In the genomic region with DNA sequence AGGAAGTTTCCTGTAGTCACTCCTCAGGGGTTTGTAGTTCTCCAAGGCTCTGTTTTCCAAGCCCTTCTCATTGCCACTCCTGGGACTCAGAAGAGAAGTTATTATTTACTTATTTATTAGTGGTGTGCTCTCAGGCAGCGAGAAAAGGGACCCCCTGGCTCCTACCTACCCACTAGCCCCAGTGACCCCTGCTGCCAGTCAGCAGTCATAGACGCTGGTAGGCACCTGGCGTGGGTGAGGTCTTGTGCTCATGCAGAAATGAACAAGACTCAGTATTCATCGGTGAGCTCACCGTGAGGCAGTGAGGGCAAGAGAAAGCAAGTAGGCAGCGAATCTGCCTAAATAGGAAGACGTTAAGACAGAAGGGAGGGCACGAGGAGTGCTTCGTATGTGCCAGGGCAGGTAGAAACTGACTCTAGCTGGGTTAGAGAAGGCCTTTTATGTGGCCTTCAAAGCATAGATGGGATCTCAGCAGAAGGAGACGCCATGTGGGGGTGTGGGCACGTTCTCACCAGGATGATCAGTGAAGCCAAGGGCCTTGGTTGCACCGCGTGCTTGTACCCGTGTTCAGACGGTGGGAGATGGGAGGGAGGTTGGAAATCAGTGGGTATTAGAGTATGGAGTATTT, we compare ENCODE assay signal across 9 mouse cellular contexts. TPM values are rescaled to one million over a fixed set of nuclear protein-coding genes. Genes with fewer than 3 reads are reported as not detected.
DNase-seq lines count a peak whose midpoint lies in the region; ATAC-seq and TF ChIP-seq lines count a peak whose summit lies in the region.
"Had no signal": no experiment of that assay in that cellular context is flagged by ENCODE, and none has a peak within 500 bp of the region (broad histone marks: within the 10 kb centered on the region; RNA-seq: fewer than 3 reads in every experiment).

No protein-coding gene starts in this region.

- TF ChIP-seq CTCF in kidney, adult 2 months (conservative IDR thresholded peaks at IDR 0.05; ENCODE audit: insufficient read depth, insufficient read length, low read depth, low read length), result no peak
- TF ChIP-seq CTCF in ES-Bruce4 (IDR thresholded peaks at IDR 0.05; ENCODE audit: low read depth, low read length), result no peak

- peak overlapping the region; percentile 6; the same call in 1 of the 2 replicates for H3K27ac ChIP-seq in kidney, adult 2 months (ENCODE audit: insufficient read depth, low read depth, low read length)
- no peak overlapping the region for H3K27ac ChIP-seq in kidney, embryonic 16.5 days (ENCODE audit: low read length)
- H3K27ac ChIP-seq in ES-Bruce4 (ENCODE audit: insufficient read depth, low read length), result peak overlapping the region; percentile 27
- peak overlapping the region; percentile 96 for H3K27ac ChIP-seq in stomach, embryonic 16.5 days (ENCODE audit: low read length)
- H3K27ac ChIP-seq in hindbrain, embryonic 11.5 days (ENCODE audit: low read depth, low read length), result no peak overlapping the region
- H3K27ac ChIP-seq in midbrain, embryonic 13.5 days, result no peak overlapping the region
- H3K27ac ChIP-seq in hindbrain, embryonic 16.5 days (ENCODE audit: low read depth, low read length), result no peak overlapping the region
- H3K27ac ChIP-seq: hindbrain, postnatal 0 days had no signal

- no peak overlapping the region for H3K4me3 ChIP-seq in kidney, adult 2 months (ENCODE audit: insufficient read depth, low read depth, low read length)
- no peak overlapping the region for H3K4me3 ChIP-seq in kidney, embryonic 16.5 days (ENCODE audit: low read length)
- H3K4me3 ChIP-seq in ES-Bruce4 (ENCODE audit: low read depth, low read length), result no peak overlapping the region
- H3K4me3 ChIP-seq in stomach, embryonic 16.5 days (replicated peaks; ENCODE audit: low read length), result no peak overlapping the region
- H3K4me3 ChIP-seq in hindbrain, embryonic 11.5 days (ENCODE audit: low read depth, low read length), result no peak overlapping the region
- H3K4me3 ChIP-seq in midbrain, embryonic 13.5 days (replicated peaks), result no peak overlapping the region
- H3K4me3 ChIP-seq in hindbrain, embryonic 16.5 days (ENCODE audit: low read length), result no peak overlapping the region

- 82% methylated on average over 15 of the region's 15 CpGs for WGBS in kidney, adult 2 months
- 81% methylated on average over 15 of the region's 15 CpGs for WGBS in kidney, embryonic 16.5 days
- WGBS in stomach, embryonic 16.5 days, result 80% methylated on average over 15 of the region's 15 CpGs
- 86% methylated on average over 15 of the region's 15 CpGs for WGBS in hindbrain, embryonic 11.5 days
- 87% methylated on average over 15 of the region's 15 CpGs for WGBS in midbrain, embryonic 13.5 days
- WGBS in hindbrain, embryonic 16.5 days, result 84% methylated on average over 15 of the region's 15 CpGs

- TF ChIP-seq POLR2A in kidney, adult 2 months (IDR thresholded peaks at IDR 0.05; ENCODE audit: low read depth, low read length), result no peak
- TF ChIP-seq POLR2A in ES-Bruce4 (IDR thresholded peaks at IDR 0.05; ENCODE audit: insufficient read depth, low read length), result no peak

- H3K27me3 ChIP-seq in kidney, adult 2 months (replicated peaks; ENCODE audit: control insufficient read depth, insufficient read depth, low read length), result no peaks in the 10 kb centered on the region
- H3K27me3 ChIP-seq in kidney, embryonic 16.5 days (ENCODE audit: insufficient read depth, low read length), result no peaks in the 10 kb centered on the region
- no peaks in the 10 kb centered on the region for H3K27me3 ChIP-seq in ES-Bruce4 (ENCODE audit: control insufficient read depth, insufficient read depth, low read length, poor library complexity, severe bottlenecking)
- no peaks in the 10 kb centered on the region for H3K27me3 ChIP-seq in stomach, embryonic 16.5 days (ENCODE audit: control insufficient read depth, insufficient read depth, low read length)
- no peaks in the 10 kb centered on the region for H3K27me3 ChIP-seq in hindbrain, embryonic 11.5 days (ENCODE audit: control insufficient read depth, insufficient read depth, low read length)
- H3K27me3 ChIP-seq in midbrain, embryonic 13.5 days, result no peaks in the 10 kb centered on the region
- H3K27me3 ChIP-seq in hindbrain, embryonic 16.5 days (replicated peaks; ENCODE audit: control insufficient read depth, insufficient read depth, low read length), result no peaks in the 10 kb centered on the region

- H3K9ac ChIP-seq in kidney, embryonic 16.5 days (replicated peaks; ENCODE audit: low read length), result no peak overlapping the region
- no peak overlapping the region for H3K9ac ChIP-seq in ES-Bruce4 (ENCODE audit: low read depth, poor library complexity, severe bottlenecking)
- H3K9ac ChIP-seq in stomach, embryonic 16.5 days (ENCODE audit: low read length), result peak overlapping the region; percentile 36
- no peak overlapping the region for H3K9ac ChIP-seq in hindbrain, embryonic 11.5 days (ENCODE audit: low read depth, low read length)
- no peak overlapping the region for H3K9ac ChIP-seq in midbrain, embryonic 13.5 days (replicated peaks)
- no peak overlapping the region for H3K9ac ChIP-seq in hindbrain, embryonic 16.5 days (ENCODE audit: low read depth, low read length)

- H3K9me3 ChIP-seq in kidney, embryonic 16.5 days (ENCODE audit: low read length), result no peaks in the 10 kb centered on the region
- no peaks in the 10 kb centered on the region for H3K9me3 ChIP-seq in ES-Bruce4 (replicated peaks; ENCODE audit: control insufficient read depth, insufficient read depth, low read length, poor library complexity, severe bottlenecking)
- H3K9me3 ChIP-seq in stomach, embryonic 16.5 days (replicated peaks; ENCODE audit: control insufficient read depth, low read length), result no peaks in the 10 kb centered on the region
- no peaks in the 10 kb centered on the region for H3K9me3 ChIP-seq in hindbrain, embryonic 11.5 days (ENCODE audit: control insufficient read depth, low read length)
- no peaks in the 10 kb centered on the region for H3K9me3 ChIP-seq in midbrain, embryonic 13.5 days
- H3K9me3 ChIP-seq in hindbrain, embryonic 16.5 days (ENCODE audit: control insufficient read depth, low read length), result no peaks in the 10 kb centered on the region

- ATAC-seq in kidney, embryonic 16.5 days (ENCODE audit: low FRiP score, low TSS enrichment), result no peak
- no peak for ATAC-seq in stomach, embryonic 16.5 days (ENCODE audit: insufficient read depth, low FRiP score)
- ATAC-seq in hindbrain, embryonic 11.5 days (ENCODE audit: low FRiP score), result no peak
- ATAC-seq in midbrain, embryonic 13.5 days, result no peak
- ATAC-seq in hindbrain, embryonic 16.5 days, result no peak

- DNase-seq in kidney, adult 2 months, result no peak
- peak; percentile 80 for DNase-seq in induced T-regulatory cell, adult 2 months (ENCODE audit: low read depth)
- no peak for DNase-seq in hindbrain, embryonic 11.5 days (ENCODE audit: low spot score)

- H3K4me1 ChIP-seq in kidney, adult 2 months (ENCODE audit: control insufficient read depth, insufficient read depth, low read length), result no peaks in the 10 kb centered on the region
- peaks cover 12% of the 10 kb centered on the region; the same call in 1 of the 2 replicates for H3K4me1 ChIP-seq in kidney, embryonic 16.5 days (ENCODE audit: insufficient read depth, low read length)
- peaks cover 2% of the 10 kb centered on the region for H3K4me1 ChIP-seq in ES-Bruce4 (ENCODE audit: control insufficient read depth, insufficient read depth, low read length)
- H3K4me1 ChIP-seq in stomach, embryonic 16.5 days (ENCODE audit: control insufficient read depth, insufficient read depth, low read length), result peaks cover 19% of the 10 kb centered on the region; the same call in 1 of the 2 replicates
- H3K4me1 ChIP-seq in hindbrain, embryonic 11.5 days (replicated peaks; ENCODE audit: control insufficient read depth, insufficient read depth, low read length), result no peaks in the 10 kb centered on the region
- no peaks in the 10 kb centered on the region; the same call in 1 of the 2 replicates for H3K4me1 ChIP-seq in midbrain, embryonic 13.5 days (replicated peaks)
- no peaks in the 10 kb centered on the region for H3K4me1 ChIP-seq in hindbrain, embryonic 16.5 days (ENCODE audit: control insufficient read depth, insufficient read depth, low read depth, low read length)

- no peaks in the 10 kb centered on the region for H3K36me3 ChIP-seq in kidney, adult 2 months (ENCODE audit: control insufficient read depth, insufficient read depth, low read length)
- H3K36me3 ChIP-seq in kidney, embryonic 16.5 days (ENCODE audit: insufficient read depth, low read length), result no peaks in the 10 kb centered on the region
- no peaks in the 10 kb centered on the region for H3K36me3 ChIP-seq in ES-Bruce4 (ENCODE audit: control insufficient read depth, insufficient read depth, low read length, poor library complexity, severe bottlenecking)
- H3K36me3 ChIP-seq in stomach, embryonic 16.5 days (ENCODE audit: control insufficient read depth, insufficient read depth, low read length), result no peaks in the 10 kb centered on the region
- H3K36me3 ChIP-seq in hindbrain, embryonic 11.5 days (ENCODE audit: control insufficient read depth, insufficient read depth, low read length), result no peaks in the 10 kb centered on the region
- H3K36me3 ChIP-seq in midbrain, embryonic 13.5 days, result no peaks in the 10 kb centered on the region
- H3K36me3 ChIP-seq in hindbrain, embryonic 16.5 days (ENCODE audit: control insufficient read depth, insufficient read depth, low read length), result no peaks in the 10 kb centered on the region

- no peak overlapping the region for H3K4me2 ChIP-seq in kidney, embryonic 16.5 days (replicated peaks; ENCODE audit: low read depth, low read length)
- H3K4me2 ChIP-seq in stomach, embryonic 16.5 days (ENCODE audit: low read depth, low read length), result no peak overlapping the region
- no peak overlapping the region for H3K4me2 ChIP-seq in hindbrain, embryonic 11.5 days (replicated peaks; ENCODE audit: low read depth, low read length)
- no peak overlapping the region for H3K4me2 ChIP-seq in midbrain, embryonic 13.5 days (replicated peaks)
- H3K4me2 ChIP-seq in hindbrain, embryonic 16.5 days (ENCODE audit: low read length), result no peak overlapping the region

- TF ChIP-seq EP300 in ES-Bruce4 (IDR thresholded peaks at IDR 0.05; ENCODE audit: insufficient read depth, low read depth, low read length), result no peak

RNA-seq across cellular contexts. Expression of a gene that starts 3.9 kb away (rescaled TPM):
- polyA plus RNA-seq in kidney, adult 2 months (2012; rRNA removed), result not detected in 2 replicates
- not detected in 2 replicates for polyA plus RNA-seq in kidney, embryonic 16.5 days (2015; fragmentation: Nextera tagmentation; extraction: Ambion mirVana)
- polyA plus RNA-seq in ES-Bruce4 (2011; ENCODE audit: insufficient read depth, insufficient read length, low read depth, missing spikeins), result not detected in 2 replicates
- polyA plus RNA-seq in stomach, embryonic 16.5 days (2015; fragmentation: Nextera tagmentation; extraction: Ambion mirVana), result 0.93 and 1.3 TPM in 2 replicates
- not detected in 2 replicates for polyA plus RNA-seq in hindbrain, embryonic 11.5 days (2014; fragmentation: Nextera tagmentation; extraction: Ambion mirVana)
- polyA plus RNA-seq in midbrain, embryonic 13.5 days (2015; fragmentation: Nextera tagmentation; extraction: Ambion mirVana), result not detected in 2 replicates
- polyA plus RNA-seq in hindbrain, embryonic 16.5 days (2015; fragmentation: Nextera tagmentation; extraction: Ambion mirVana), result not detected in 2 replicates
- polyA plus RNA-seq: hindbrain, postnatal 0 days had no signal

RNA-seq across cellular contexts. Expression of a gene that starts 15.6 kb away (rescaled TPM):
- not detected in 2 replicates for polyA plus RNA-seq in kidney, adult 2 months (2012; rRNA removed)
- not detected in 2 replicates for polyA plus RNA-seq in kidney, embryonic 16.5 days (2015; fragmentation: Nextera tagmentation; extraction: Ambion mirVana)
- 5.1 TPM in 1 of 2 replicates, not detected in the other for polyA plus RNA-seq in ES-Bruce4 (2011; ENCODE audit: insufficient read depth, insufficient read length, low read depth, missing spikeins)
- not detected in 2 replicates for polyA plus RNA-seq in stomach, embryonic 16.5 days (2015; fragmentation: Nextera tagmentation; extraction: Ambion mirVana)
- polyA plus RNA-seq in hindbrain, embryonic 11.5 days (2014; fragmentation: Nextera tagmentation; extraction: Ambion mirVana), result not detected in 2 replicates
- not detected in 2 replicates for polyA plus RNA-seq in midbrain, embryonic 13.5 days (2015; fragmentation: Nextera tagmentation; extraction: Ambion mirVana)
- polyA plus RNA-seq in hindbrain, embryonic 16.5 days (2015; fragmentation: Nextera tagmentation; extraction: Ambion mirVana), result 0.51 TPM in 1 of 2 replicates, not detected in the other
- polyA plus RNA-seq: hindbrain, postnatal 0 days had no signal

RNA-seq across cellular contexts. Expression of a gene that starts 17.4 kb away (rescaled TPM):
- polyA plus RNA-seq in kidney, adult 2 months (2012; rRNA removed), result 10.3 and 16.9 TPM in 2 replicates
- polyA plus RNA-seq in kidney, embryonic 16.5 days (2015; fragmentation: Nextera tagmentation; extraction: Ambion mirVana), result 3.6 and 5.5 TPM in 2 replicates
- polyA plus RNA-seq in ES-Bruce4 (2011; ENCODE audit: insufficient read depth, insufficient read length, low read depth, missing spikeins), result 11.0 and 15.5 TPM in 2 replicates
- polyA plus RNA-seq in stomach, embryonic 16.5 days (2015; fragmentation: Nextera tagmentation; extraction: Ambion mirVana), result 12.5 and 15.1 TPM in 2 replicates
- polyA plus RNA-seq in hindbrain, embryonic 11.5 days (2014; fragmentation: Nextera tagmentation; extraction: Ambion mirVana), result 0.91 and 1.4 TPM in 2 replicates
- 0.83 and 1.1 TPM in 2 replicates for polyA plus RNA-seq in midbrain, embryonic 13.5 days (2015; fragmentation: Nextera tagmentation; extraction: Ambion mirVana)
- polyA plus RNA-seq in hindbrain, embryonic 16.5 days (2015; fragmentation: Nextera tagmentation; extraction: Ambion mirVana), result 0.36 and 1.4 TPM in 2 replicates

RNA-seq across cellular contexts. Expression of a gene that starts 22.2 kb away (rescaled TPM):
- not detected in 2 replicates for polyA plus RNA-seq in kidney, adult 2 months (2012; rRNA removed)
- 0.45 and 0.99 TPM in 2 replicates for polyA plus RNA-seq in kidney, embryonic 16.5 days (2015; fragmentation: Nextera tagmentation; extraction: Ambion mirVana)
- polyA plus RNA-seq in ES-Bruce4 (2011; ENCODE audit: insufficient read depth, insufficient read length, low read depth, missing spikeins), result not detected in 2 replicates
- 4.5 and 5.2 TPM in 2 replicates for polyA plus RNA-seq in stomach, embryonic 16.5 days (2015; fragmentation: Nextera tagmentation; extraction: Ambion mirVana)
- not detected in 2 replicates for polyA plus RNA-seq in hindbrain, embryonic 11.5 days (2014; fragmentation: Nextera tagmentation; extraction: Ambion mirVana)
- not detected in 2 replicates for polyA plus RNA-seq in midbrain, embryonic 13.5 days (2015; fragmentation: Nextera tagmentation; extraction: Ambion mirVana)
- not detected in 2 replicates for polyA plus RNA-seq in hindbrain, embryonic 16.5 days (2015; fragmentation: Nextera tagmentation; extraction: Ambion mirVana)
- polyA plus RNA-seq: hindbrain, postnatal 0 days had no signal

RNA-seq across cellular contexts. Expression of a gene that starts 25.8 kb away (rescaled TPM):
- polyA plus RNA-seq in kidney, adult 2 months (2012; rRNA removed), result 0.23 and 0.34 TPM in 2 replicates
- 0.12 and 0.44 TPM in 2 replicates for polyA plus RNA-seq in kidney, embryonic 16.5 days (2015; fragmentation: Nextera tagmentation; extraction: Ambion mirVana)
- 1.5 and 2.5 TPM in 2 replicates for polyA plus RNA-seq in ES-Bruce4 (2011; ENCODE audit: insufficient read depth, insufficient read length, low read depth, missing spikeins)
- polyA plus RNA-seq in stomach, embryonic 16.5 days (2015; fragmentation: Nextera tagmentation; extraction: Ambion mirVana), result 2.6 and 5.0 TPM in 2 replicates
- polyA plus RNA-seq in hindbrain, embryonic 11.5 days (2014; fragmentation: Nextera tagmentation; extraction: Ambion mirVana), result 0.39 TPM in 1 of 2 replicates, not detected in the other
- polyA plus RNA-seq in midbrain, embryonic 13.5 days (2015; fragmentation: Nextera tagmentation; extraction: Ambion mirVana), result not detected in 2 replicates
- polyA plus RNA-seq in hindbrain, embryonic 16.5 days (2015; fragmentation: Nextera tagmentation; extraction: Ambion mirVana), result 1.0 and 1.6 TPM in 2 replicates

Comparison
In these comparisons a context has a peak if more than half of its experiments do, and no peak if none do; other contexts are left out.
1. H3K27ac ChIP-seq: peak in kidney, adult 2 months (single experiment), ES-Bruce4 (single experiment) and stomach, embryonic 16.5 days (single experiment); none in kidney, embryonic 16.5 days (single experiment), hindbrain, embryonic 11.5 days (single experiment), midbrain, embryonic 13.5 days (single experiment) and hindbrain, embryonic 16.5 days (single experiment).